Mouse (Mus musculus) liver, embryonic 14.5 days (tissue): ENCODE results near the gene Gm11114. TPM values are rescaled to one million over a fixed set of nuclear protein-coding genes. Genes with fewer than 3 reads are reported as not detected.

Source experiments
- ATAC-seq: fragments of 200-750 bp; cut with Nextera tagmentation; 2 replicates; pipeline ENCODE4 v1.8.0; 2017; ENCODE audit warnings: moderate number of reproducible peaks, mild to moderate bottlenecking, moderate library complexity; ENCODE audit not compliant: insufficient read depth
- DNase-seq, 3 experiments: peaks; one replicate each; pipeline ENCODE4 v3.0.0-alpha.2; 2012 to 2013; ENCODE audit warnings: low read depth in 3 of 3, low spot score in 3 of 3
- H3K27ac ChIP-seq: fragments of 300-500 bp; sonication (generic); 2 replicates; pipeline ENCODE4 v1.5.1; 2014; ENCODE audit warnings: moderate library complexity, mild to moderate bottlenecking, control low read depth, inconsistent platforms
- H3K27me3 ChIP-seq: fragments of 300-500 bp; sonication (generic); 2 replicates; pipeline ENCODE4 v1.6.1; 2014; ENCODE audit warnings: mild to moderate bottlenecking, low read length, moderate library complexity; ENCODE audit not compliant: control insufficient read depth, insufficient read depth
- H3K36me3 ChIP-seq: fragments of 300-500 bp; sonication (generic); replicated peaks from 2 replicates; pipeline ENCODE4 v1.6.1; 2014; ENCODE audit warnings: low read depth; ENCODE audit not compliant: control insufficient read depth, insufficient read depth
- H3K4me1 ChIP-seq, 2 experiments: fragments of 200-500 bp in 1 of 2; fragments of 300-500 bp in 1 of 2; sonication (generic) in 1 of 2; replicated peaks; 2 replicates each; pipeline ENCODE4 v1.6.1; 2012 to 2014; ENCODE audit warnings: antibody characterized with exemption in 1 of 2, inconsistent platforms in 1 of 2, low read length in 1 of 2; ENCODE audit not compliant: control insufficient read depth in 2 of 2, insufficient read depth in 2 of 2
- H3K4me2 ChIP-seq: fragments of 300-500 bp; sonication (generic); 2 replicates; pipeline ENCODE4 v1.6.1; 2014; ENCODE audit warnings: low read depth, mild to moderate bottlenecking, control low read depth, moderate library complexity
- H3K4me3 ChIP-seq, 2 experiments: fragments of 200-500 bp in 1 of 2; fragments of 300-500 bp in 1 of 2; sonication (generic) in 1 of 2; 2 replicates each; pipeline ENCODE4 v1.5.1; 2012 to 2014; ENCODE audit warnings: low read depth in 2 of 2, low read length in 2 of 2, mild to moderate bottlenecking in 2 of 2, control low read depth in 1 of 2, inconsistent platforms in 1 of 2, moderate library complexity in 1 of 2; ENCODE audit not compliant: insufficient read depth in 1 of 2
- H3K9ac ChIP-seq: fragments of 300-500 bp; sonication (generic); replicated peaks from 2 replicates; pipeline ENCODE4 v1.6.1; 2014; ENCODE audit warnings: mild to moderate bottlenecking, control low read depth, moderate library complexity
- H3K9me3 ChIP-seq: fragments of 300-500 bp; sonication (generic); 2 replicates; pipeline ENCODE4 v1.6.1; 2016; ENCODE audit warnings: low read length, mixed read lengths; ENCODE audit not compliant: control insufficient read depth
- CTCF ChIP-seq: IDR thresholded peaks from 2 replicates; pipeline ENCODE4 v1.5.1; 2016; ENCODE audit warnings: antibody characterized with exemption, low read depth, control low read depth
- EP300 ChIP-seq: IDR thresholded peaks from 2 replicates; pipeline ENCODE4 v1.6.1; 2016; ENCODE audit warnings: antibody characterized with exemption, low read depth
- WGBS: fragments of 180-500 bp; shearing (Covaris S2); extraction: QIAGEN DNeasy Blood & Tissue Kit; methylation state at CpG from one replicate; pipeline ENCODE4 v1.1.7; 2014; ENCODE audit not compliant: insufficient replicate concordance; 5-methylcytosine and 5-hydroxymethylcytosine counted together
- polyA plus RNA-seq, 2 experiments: library from polyadenylated mRNA; depleted of rRNA in 1 of 2; stranded (reverse) in 1 of 2; unstranded in 1 of 2; fragments of >200 nt; fragmentation: Nextera tagmentation in 1 of 2; extraction: Ambion mirVana in 1 of 2; gene quantifications; 2 replicates each; pipeline versions ENCODE4 v1.2.1 to v1.2.3; 2012 to 2014

Gene Gm11114
- not detected in 2 replicates for polyA plus RNA-seq (2012; rRNA removed)
- not detected in 2 replicates for polyA plus RNA-seq (2014; fragmentation: Nextera tagmentation; extraction: Ambion mirVana)

DNA sequence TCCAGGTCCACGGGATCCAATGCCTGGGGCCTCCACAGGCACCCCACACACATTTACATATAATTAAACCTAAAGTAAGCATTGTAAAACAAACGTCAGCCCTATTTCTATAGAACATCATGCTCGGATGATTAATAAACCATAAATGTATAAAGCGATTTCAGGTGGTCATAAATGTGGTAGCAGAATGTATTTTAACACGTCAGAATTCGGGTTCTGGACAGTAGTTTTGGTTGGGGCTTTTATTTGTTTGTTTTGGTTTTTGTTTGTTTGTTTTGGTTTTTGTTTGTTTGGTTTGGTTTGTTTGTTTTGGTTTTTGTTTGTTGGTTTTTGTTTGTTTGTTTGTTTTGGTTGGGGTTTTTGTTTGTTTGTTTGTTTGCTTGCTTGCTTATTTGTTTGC, at the start of gene Gm11114:
TSS of gene Gm11114 (plus strand) at position 301 of the 400 bp plus-strand sequence.
- H3K9ac ChIP-seq = no peak within 1 kb of the TSS
- no peaks in the 10 kb centered on the region for H3K27me3 ChIP-seq
- H3K4me1 ChIP-seq = no peaks in the 10 kb centered on the region
- no peak for TF ChIP-seq EP300
- no peak for TF ChIP-seq CTCF
- no peak within 1 kb of the TSS for H3K27ac ChIP-seq
- DNase-seq (no peak), ATAC-seq (no peak)
- H3K4me2 ChIP-seq = no peak within 1 kb of the TSS
- no peaks in the 10 kb centered on the region for H3K9me3 ChIP-seq
- no peaks in the 10 kb centered on the region for H3K36me3 ChIP-seq
- WGBS = 65% methylated on average over 6 of the region's 6 CpGs
- H3K4me3 ChIP-seq = no peak within 1 kb of the TSS

DNA sequence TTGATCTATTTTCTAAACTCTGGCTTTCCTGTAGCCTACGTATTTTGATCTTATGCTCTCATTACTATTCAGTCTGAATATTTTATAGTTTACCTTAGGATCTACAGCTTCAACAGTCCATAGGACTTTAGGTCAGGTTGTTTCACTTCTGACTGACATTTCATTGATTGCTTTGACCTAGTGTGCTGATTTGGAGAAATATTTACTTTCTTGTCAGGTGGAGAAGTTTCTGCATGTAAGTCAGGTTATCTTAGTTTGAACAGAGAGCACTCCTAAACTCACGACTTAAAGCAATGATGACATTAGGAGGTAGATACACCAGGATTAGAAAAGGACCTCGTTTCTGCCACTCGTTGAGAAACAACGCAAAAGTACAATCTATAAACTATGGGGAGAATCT, 45.7 kb upstream of the Gm11114 start:
- DNase-seq (peak in 1 of 3 experiments; percentile 1), ATAC-seq (no peak)
- H3K9me3 ChIP-seq = no peaks in the 10 kb centered on the region
- no peak overlapping the region for H3K4me3 ChIP-seq
- no peak overlapping the region for H3K9ac ChIP-seq
- H3K4me2 ChIP-seq = no peak overlapping the region
- no peaks in the 10 kb centered on the region for H3K36me3 ChIP-seq
- H3K4me1 ChIP-seq = no peaks in the 10 kb centered on the region
- H3K27me3 ChIP-seq = no peaks in the 10 kb centered on the region
- no peak for TF ChIP-seq CTCF
- no peak for TF ChIP-seq EP300
- no peak overlapping the region for H3K27ac ChIP-seq
- 52% methylated on average over 5 of the region's 5 CpGs for WGBS

DNA sequence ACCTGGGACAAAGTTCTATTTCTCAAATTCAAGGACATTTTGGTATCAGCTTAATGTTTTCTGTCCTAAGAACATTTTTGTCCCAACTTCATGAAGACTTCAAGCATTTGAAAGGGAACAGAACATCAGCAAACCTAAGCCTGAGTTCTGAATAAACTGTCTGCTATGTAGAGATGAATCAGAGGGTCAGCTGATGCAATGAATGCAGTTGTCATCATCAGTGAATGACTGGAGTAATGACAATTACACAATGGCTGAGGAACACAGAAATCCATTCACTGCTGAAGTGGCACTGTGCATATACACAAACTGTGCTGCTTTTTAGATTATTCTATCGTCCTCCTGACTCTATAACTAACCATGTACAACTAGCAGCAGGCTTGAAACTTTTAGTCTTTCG, 38.5 kb upstream of the Gm11114 start:
- WGBS = 51% methylated on average over 2 of the region's 2 CpGs
- Histone ChIP-seq H3K27ac (no peak overlapping the region), H3K4me3 (no peak overlapping the region), H3K9ac (no peak overlapping the region), H3K36me3 (no peaks in the 10 kb centered on the region), H3K9me3 (no peaks in the 10 kb centered on the region), H3K27me3 (no peaks in the 10 kb centered on the region), H3K4me1 (no peaks in the 10 kb centered on the region), H3K4me2 (no peak overlapping the region)
- TF ChIP-seq EP300 (no peak), CTCF (no peak)
- no peak for DNase-seq
- ATAC-seq = no peak

DNA sequence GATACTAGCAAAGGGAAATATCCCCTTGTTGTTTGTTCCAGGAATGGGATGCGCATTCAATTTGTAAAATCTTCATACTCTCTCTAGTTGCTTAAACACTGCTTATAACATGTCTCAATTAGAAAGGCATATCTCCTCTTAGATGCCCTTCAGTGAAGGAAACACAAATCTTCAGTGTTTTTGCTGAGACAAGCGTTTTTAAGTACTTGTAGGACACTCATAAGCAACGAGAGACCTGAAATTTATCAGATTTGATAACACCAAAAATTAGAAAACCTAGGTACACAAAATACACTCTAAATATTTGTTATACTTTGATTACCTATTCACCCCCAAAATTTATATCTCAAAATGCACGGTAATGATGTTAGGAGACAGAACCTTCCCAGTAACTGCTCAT, 9.7 kb upstream of the Gm11114 start:
- no peaks in the 10 kb centered on the region for H3K36me3 ChIP-seq
- ATAC-seq = no peak
- no peak for TF ChIP-seq EP300
- TF ChIP-seq CTCF = no peak
- H3K9ac ChIP-seq = no peak overlapping the region
- no peaks in the 10 kb centered on the region for H3K27me3 ChIP-seq
- H3K4me1 ChIP-seq = no peaks in the 10 kb centered on the region
- H3K9me3 ChIP-seq = no peaks in the 10 kb centered on the region
- DNase-seq = no peak
- no peak overlapping the region for H3K27ac ChIP-seq
- H3K4me2 ChIP-seq = no peak overlapping the region
- 48% methylated on average over 4 of the region's 4 CpGs for WGBS
- H3K4me3 ChIP-seq = no peak overlapping the region

DNA sequence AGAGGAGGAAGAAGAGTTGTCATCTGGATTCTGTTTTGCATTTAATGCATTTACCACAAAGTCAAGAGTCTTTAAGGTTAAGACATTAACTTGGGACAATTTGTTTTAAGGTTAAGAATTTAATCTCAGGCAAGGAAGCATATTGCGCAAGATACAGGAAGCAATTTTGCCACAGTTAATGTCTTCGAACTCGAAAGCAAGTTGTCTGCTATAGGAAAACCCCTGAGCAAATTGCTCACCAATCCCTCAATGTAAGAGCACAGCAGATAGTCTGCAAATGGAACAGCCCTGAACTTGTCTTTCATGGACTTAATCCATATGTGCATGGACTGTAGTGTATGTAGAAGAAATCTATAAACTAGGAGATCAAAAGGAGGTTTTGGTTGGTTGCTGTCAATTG, 9.2 kb upstream of the Gm11114 start:
- H3K4me2 ChIP-seq = no peak overlapping the region
- H3K4me1 ChIP-seq = no peaks in the 10 kb centered on the region
- no peaks in the 10 kb centered on the region for H3K9me3 ChIP-seq
- WGBS = 41% methylated on average over 3 of the region's 3 CpGs
- H3K36me3 ChIP-seq = no peaks in the 10 kb centered on the region
- no peak for DNase-seq
- no peak overlapping the region for H3K4me3 ChIP-seq
- H3K27ac ChIP-seq = no peak overlapping the region
- ATAC-seq = no peak
- no peak overlapping the region for H3K9ac ChIP-seq
- TF ChIP-seq EP300 (no peak), CTCF (no peak)
- H3K27me3 ChIP-seq = no peaks in the 10 kb centered on the region
